Mouse (Mus musculus) granulocyte monocyte progenitor cell, adult 5-6 weeks (primary cell): ENCODE results near the gene Cdkl1. TPM values are rescaled to one million over a fixed set of nuclear protein-coding genes. Genes with fewer than 3 reads are reported as not detected.

Experiments used
- ATAC-seq: replicated peaks from 2 replicates; pipeline ENCODE4 v1.8.0; 2016; ENCODE audit warnings: mild to moderate bottlenecking, moderate TSS enrichment, inconsistent platforms; ENCODE audit not compliant: poor library complexity, severe bottlenecking
- total RNA-seq, 2 experiments: library from RNA; stranded (forward) in 1 of 2; stranded (reverse) in 1 of 2; fragments of 200-712, 200-1000 nt in 1 of 2; fragments of >200 nt in 1 of 2; fragmentation: Nextera tagmentation in 1 of 2; gene quantifications; 2 replicates each; pipeline ENCODE4 v1.2.3; 2014 to 2017

Gene Cdkl1
- total RNA-seq (2014; fragmentation: Nextera tagmentation) (not detected in 2 replicates), total RNA-seq (2017) (not detected in 2 replicates)

GRCm38 (mm10) chr12:69790530-69791505 lies at the start of gene Cdkl1:
Gene Cdkl1, minus strand, starts transcription at chr12:69791267.
- ATAC-seq = peak; percentile 93

GRCm38 (mm10) chr12:69838376-69838775 lies 47.3 kb upstream of the Cdkl1 start:
- ATAC-seq = 0 out of 2 replicates have a peak, but pooled peaks have one; percentile 46

GRCm38 (mm10) chr12:69833982-69834604 lies 43.0 kb upstream of the Cdkl1 start:
- ATAC-seq = no peak

DNA sequence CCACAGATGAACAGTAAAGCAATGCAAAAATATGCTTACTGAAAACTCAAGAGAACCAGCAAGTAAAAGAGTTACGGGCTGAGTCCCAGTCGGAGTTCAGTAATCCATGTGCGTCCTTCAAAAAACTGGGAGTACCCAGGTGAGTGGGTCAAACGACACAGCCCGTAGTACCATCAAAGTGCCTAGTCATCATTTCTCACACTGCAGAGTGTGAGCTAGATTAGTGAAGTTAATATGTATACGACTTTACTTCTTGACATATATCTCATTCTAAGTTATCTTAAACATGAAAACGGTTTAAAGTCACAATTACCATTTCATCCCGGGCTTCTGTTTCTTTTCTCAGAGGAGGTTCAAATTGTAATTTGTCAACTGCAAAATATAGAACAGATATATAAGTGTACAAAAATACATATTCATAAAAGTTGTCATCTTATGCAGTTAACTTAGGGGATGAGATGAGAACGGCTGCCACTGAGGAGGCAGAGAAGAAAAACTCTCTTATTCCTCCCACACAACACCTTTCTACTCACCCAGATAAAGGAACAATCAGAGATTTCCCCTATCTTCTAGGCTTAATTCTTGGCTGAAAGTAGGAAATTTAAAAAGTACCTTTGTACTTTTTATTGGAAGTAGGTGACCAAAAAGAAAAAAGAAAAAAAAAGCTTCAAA lies 40.3 kb upstream of the Cdkl1 start:
- ATAC-seq = no peak

- no peak for ATAC-seq
Observed at GRCm38 (mm10) chr12:69828214-69828613, 37.1 kb upstream of the Cdkl1 start.

DNA sequence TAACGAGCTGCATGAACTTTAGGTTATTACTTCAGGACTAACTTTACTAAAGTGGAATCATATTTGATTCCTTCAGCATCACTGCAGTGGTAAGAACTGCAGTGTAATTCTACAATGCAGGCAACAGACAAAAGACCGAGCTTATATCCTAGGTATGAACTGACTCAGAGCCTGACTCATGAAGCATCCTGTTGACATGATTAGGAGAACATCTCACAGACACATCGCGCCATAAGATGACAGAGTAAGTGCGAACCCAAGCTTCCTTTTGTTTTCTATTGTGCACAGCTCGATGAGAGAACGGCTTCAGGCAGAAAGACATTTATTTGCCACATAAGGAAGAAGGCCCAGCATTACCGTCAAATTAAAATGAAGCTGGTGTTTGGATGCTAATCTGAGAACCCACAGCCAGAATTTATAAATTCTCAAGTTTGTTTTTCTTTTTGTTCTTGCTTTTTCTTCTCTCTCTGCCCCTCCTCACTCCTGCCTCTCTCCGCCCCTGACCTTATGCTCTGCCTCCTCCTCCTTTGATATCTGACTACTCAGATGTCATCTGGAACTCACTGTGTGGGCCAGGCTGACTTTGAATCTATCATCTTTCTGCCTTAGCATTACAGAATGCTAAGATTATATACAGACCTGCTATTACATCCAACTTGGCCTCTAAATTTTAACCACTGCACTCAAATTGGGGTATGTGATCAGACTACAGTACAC lies 34.0 kb upstream of the Cdkl1 start:
- no peak for ATAC-seq

GRCm38 (mm10) chr12:69814272-69814671 lies 23.2 kb upstream of the Cdkl1 start:
- ATAC-seq = no peak

DNA sequence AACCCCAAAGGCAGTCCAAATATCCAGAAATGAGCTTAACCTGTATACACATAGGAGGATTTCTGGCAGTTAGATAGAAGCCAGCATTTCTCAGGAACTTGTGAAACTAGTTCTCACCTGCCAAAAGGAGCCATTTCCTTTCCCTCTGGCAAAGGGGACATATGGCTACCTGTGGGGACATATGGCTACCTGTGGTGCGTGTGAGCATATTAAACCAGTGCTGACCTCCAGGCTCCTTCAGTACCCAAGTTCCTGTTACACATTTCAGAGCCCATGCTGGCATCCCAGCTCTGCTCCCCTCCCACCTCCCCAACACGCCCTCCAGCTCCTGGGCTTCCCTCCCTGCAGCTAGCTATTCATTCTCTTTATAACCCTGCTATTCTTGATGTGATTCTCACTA lies 22.5 kb upstream of the Cdkl1 start:
- ATAC-seq = no peak

DNA sequence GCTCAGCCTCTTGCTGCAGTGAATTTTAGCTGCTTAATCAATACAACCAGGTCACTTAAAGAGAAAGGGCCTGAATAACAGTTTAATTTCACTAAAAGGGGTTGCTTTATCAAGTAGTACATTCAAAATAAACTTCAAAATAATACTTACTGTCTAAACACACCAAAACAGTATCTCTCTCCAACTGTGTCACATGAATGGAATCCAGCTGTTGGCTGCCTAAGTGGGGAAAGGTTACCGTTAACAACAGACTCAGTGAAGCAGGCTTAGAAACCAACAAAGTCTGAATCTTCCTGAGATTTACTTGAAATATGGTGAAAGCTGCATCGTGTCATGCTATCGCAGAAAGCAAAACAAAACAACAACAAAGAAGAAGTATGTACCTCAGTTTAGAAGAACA lies 21.9 kb upstream of the Cdkl1 start:
- ATAC-seq = no peak

- no peak for ATAC-seq
Observed at GRCm38 (mm10) chr12:69811976-69812375, 20.9 kb upstream of the Cdkl1 start.

DNA sequence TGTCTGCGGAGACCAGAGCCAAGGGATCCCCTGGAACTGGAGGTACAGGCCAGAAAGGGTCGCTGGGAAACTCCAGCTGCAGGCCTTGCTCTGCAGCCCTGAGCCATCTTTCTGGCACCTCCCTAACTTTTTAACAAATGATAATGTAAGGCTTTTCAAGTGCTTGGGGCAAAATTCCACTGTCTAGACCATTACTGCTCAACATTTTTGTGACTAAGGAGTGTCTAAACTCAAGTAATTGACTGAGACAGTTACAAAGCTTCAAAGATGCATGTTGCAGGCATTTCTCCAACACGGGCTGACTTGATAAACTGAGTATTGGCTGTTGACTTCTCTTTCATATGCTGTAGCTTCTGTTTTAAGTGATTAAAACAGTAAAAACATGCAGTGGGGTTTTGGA lies 18.4 kb upstream of the Cdkl1 start:
- no peak for ATAC-seq

DNA sequence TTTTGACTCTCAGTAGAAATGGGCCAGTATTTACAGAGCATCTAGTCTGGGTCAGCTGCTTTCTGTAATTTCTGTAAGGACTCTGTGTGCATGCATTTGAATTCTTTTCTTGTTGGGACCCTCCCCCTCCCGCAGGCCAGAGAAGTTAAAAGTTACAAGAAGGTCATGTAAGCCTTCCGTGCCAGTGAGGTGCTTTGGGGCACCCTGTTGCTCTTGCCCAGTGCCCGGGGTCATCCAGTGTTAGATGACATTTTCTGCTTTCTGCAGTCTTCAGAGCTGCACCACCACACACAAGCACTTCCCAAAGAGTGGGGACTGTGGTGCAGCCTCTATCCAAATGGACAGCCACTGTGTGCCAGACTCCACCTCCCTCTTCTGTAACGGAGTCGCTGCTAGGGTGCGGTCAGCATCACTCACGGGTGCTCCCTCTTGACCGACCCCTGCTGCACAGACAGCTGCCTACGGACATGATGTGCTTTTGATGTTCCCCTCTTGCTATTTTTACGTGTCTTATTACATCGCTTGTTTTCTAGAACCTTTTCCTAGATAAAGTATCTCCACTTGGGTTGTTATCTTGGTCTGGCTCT lies 16.4 kb upstream of the Cdkl1 start:
- ATAC-seq = no peak

GRCm38 (mm10) chr12:69805148-69805547 lies 14.1 kb upstream of the Cdkl1 start:
- ATAC-seq = no peak

DNA sequence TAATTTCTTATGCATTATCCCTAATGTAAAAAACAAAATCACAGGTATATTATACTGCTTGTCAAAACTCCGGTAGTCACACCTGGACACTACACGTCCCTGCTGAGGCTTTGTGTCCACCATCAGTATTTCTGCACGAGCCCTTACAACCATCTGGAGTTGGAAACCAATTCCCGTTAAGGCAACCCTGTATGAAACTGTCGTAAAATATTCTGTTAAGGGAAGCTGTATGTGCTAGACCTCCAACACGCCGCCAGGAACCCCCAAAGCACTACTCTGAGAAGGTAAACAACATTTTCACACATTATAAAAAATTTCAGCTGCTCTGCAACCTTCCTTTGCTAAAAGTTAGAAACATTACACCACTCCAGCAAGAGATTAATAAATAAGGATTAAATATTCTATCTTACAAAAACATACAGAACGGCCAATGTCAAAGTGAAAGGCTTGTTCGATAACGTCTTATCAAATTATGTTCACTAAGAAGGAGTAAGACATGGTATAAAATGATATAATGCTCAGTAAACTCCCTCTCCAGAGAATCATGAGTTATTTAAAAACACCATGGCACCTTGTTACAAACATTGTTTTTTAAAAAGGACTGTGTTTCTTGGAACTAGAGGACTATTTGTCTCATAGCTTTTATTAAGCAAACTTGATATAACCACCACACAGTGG lies 13.5 kb upstream of the Cdkl1 start:
- no peak for ATAC-seq

DNA sequence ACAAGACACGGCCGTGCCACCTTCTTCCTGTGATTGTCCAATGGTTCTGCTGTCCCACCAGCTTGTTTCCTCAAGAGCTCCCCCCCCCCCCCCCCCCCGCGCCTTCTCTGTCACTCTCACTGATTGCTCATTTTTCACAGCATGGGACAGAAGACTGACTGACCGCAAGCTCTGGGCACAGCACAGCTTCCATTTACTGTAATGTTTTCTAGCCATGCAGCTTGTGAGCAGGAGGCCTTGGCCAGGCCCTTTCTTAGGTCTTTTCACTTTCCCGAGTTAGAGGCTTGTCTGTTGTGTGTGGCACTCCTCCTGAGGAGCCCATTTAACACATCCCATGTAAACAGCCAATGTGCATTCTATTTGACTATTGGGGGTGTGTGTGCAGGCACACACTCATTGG lies 12.1 kb upstream of the Cdkl1 start:
- ATAC-seq = no peak

- ATAC-seq = no peak
Observed at GRCm38 (mm10) chr12:69800586-69800985, 9.5 kb upstream of the Cdkl1 start.

GRCm38 (mm10) chr12:69796311-69796710 lies 5.2 kb upstream of the Cdkl1 start:
- ATAC-seq = no peak

- no peak for ATAC-seq
Observed at GRCm38 (mm10) chr12:69789766-69790529, 1.1 kb downstream of the Cdkl1 start.

DNA sequence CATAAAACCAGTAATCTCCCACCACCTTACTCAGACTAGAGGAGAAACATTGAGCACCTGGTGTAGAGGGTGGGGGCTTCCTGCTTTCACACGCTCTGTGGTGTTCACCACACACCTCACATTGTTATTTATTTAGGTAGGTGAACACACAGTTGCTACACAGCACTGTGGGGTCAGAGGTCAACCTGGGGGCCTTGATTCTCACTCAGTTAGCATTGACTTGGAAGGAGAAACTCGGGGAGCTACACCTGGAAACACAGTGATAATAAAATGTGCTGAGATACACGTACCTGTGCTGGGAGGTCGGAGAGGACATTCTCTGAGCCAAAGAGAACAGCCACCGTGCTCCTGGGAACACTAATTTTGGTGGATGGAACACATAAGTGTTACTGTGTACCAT lies 2.7 kb downstream of the Cdkl1 start:
- ATAC-seq = no peak
